Mouse (Mus musculus) myocyte (in vitro differentiated cells): ENCODE results near the gene Hist1h3h.
A peak's percentile ranks its signal among the peaks of the same experiment; 100 is the strongest.
"Not testable (repeated sequence)": the region's sequence is repeated elsewhere in the genome, so short reads cannot be mapped to it uniquely, and the experiment has no call there.

ENCODE experiments used
- E2F4 ChIP-seq: IDR thresholded peaks from one replicate; pipeline ENCODE4 v1.6.1; 2011; ENCODE audit warnings: mild to moderate bottlenecking, control low read depth, moderate library complexity; ENCODE audit not compliant: insufficient read depth
- MAX ChIP-seq: IDR thresholded peaks from one replicate; pipeline ENCODE4 v1.6.1; 2011; ENCODE audit warnings: low read depth, mild to moderate bottlenecking, control low read depth
- MYOD1 ChIP-seq, 3 experiments: IDR thresholded peaks; one replicate each; pipeline ENCODE4 v1.6.1; 2011; ENCODE audit warnings: control low read depth in 2 of 3, low read depth in 2 of 3, mild to moderate bottlenecking in 2 of 3, moderate library complexity in 1 of 3; ENCODE audit not compliant: insufficient read length in 2 of 3, control insufficient read depth in 1 of 3
- POLR2A ChIP-seq: IDR thresholded peaks from one replicate; pipeline ENCODE4 v1.6.1; 2011; ENCODE audit warnings: low read depth, mild to moderate bottlenecking, control low read depth, moderate library complexity; ENCODE audit not compliant: insufficient read length
- POLR2AphosphoS2 ChIP-seq: IDR thresholded peaks from one replicate; pipeline ENCODE4 v1.6.1; 2011; ENCODE audit warnings: low read depth, control low read depth; ENCODE audit not compliant: insufficient read length
- TCF12 ChIP-seq: IDR thresholded peaks from one replicate; pipeline ENCODE4 v1.6.1; 2011; ENCODE audit warnings: mild to moderate bottlenecking, control low read depth; ENCODE audit not compliant: poor library complexity, insufficient read depth, severe bottlenecking
- TCF3 ChIP-seq: IDR thresholded peaks from one replicate; pipeline ENCODE4 v1.6.1; 2011; ENCODE audit warnings: low read depth, control low read depth; ENCODE audit not compliant: insufficient read length
- USF1 ChIP-seq: IDR thresholded peaks from one replicate; pipeline ENCODE4 v1.6.1; 2011; ENCODE audit warnings: low read depth, mild to moderate bottlenecking, control low read depth, moderate library complexity

GRCm38 (mm10) chr13:21754294-21755001 is 37.0 kb downstream of the Hist1h3h start:
- TF ChIP-seq TCF12; POLR2A; MYOD1 (IDR thresholded peaks at IDR 0.05; ENCODE audit: control insufficient read depth in 1 of 3, insufficient read length in 2 of 3, low read depth in 2 of 3); MAX; TCF3; USF1: not testable (repeated sequence)
- TF ChIP-seq E2F4, result peak; percentile 93
- peak; percentile 67 for TF ChIP-seq POLR2AphosphoS2
